Comparison of ENCODE assay signal across 8 mouse cellular contexts in the genomic region with DNA sequence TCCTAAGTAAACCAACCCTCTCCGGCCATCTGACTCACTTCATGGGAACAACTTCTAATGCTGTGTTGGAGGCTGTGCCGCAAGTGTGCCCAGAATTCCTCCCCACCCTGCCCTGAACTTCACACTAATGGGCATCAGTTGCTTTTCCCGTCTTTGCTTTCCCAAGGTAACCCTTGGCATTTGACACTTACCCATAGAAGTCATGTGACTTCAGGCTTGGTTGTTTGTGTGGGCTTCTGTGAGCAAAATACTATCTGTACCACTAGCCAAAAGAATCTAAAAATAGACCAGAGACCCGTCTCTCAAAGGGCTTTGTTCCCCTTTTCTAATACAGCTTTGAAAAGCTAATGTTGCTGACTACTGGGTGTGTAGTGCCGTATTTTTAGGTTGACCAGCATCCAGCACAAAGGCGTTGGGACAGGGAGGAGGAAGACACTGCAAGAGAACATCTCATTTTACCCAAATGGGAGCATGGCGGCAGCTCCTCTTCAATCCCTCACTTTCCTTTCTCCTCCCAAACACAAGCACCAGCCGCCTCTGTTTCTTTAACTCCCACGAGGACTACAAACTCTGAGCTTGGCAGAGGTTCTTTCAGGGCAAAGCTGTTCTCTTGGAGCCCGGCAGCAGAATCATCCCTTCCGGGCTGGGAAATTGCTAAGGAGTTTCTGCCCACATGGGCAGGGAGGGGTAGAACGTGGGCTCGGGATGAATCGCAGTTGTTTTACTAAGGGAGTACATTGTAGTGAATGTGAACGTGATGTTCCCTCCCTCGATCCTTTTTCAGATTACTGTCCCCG. TPM values are rescaled to one million over a fixed set of nuclear protein-coding genes. Genes with fewer than 3 reads are reported as not detected.
DNase-seq lines count a peak whose midpoint lies in the region; ATAC-seq and TF ChIP-seq lines count a peak whose summit lies in the region.

No protein-coding gene starts in this region.

- 27% methylated on average over 17 of the region's 17 CpGs for WGBS in spleen, adult 2 months
- 43% methylated on average over 17 of the region's 17 CpGs for WGBS in liver, postnatal 0 days (ENCODE audit: insufficient replicate concordance)
- 53% methylated on average over 17 of the region's 17 CpGs for WGBS in stomach, postnatal 0 days

- DNase-seq in cerebellum, postnatal 14 days = peak; percentile 41 to 43
- peak in 1 of 2 experiments; percentile 8 for DNase-seq in spleen, adult 2 months (ENCODE audit: low read depth in 1 of 2, low spot score in 2 of 2)
- DNase-seq in spleen, adult 12 weeks (ENCODE audit: low spot score) = no peak
- DNase-seq in liver, postnatal 0 days = no peak
- DNase-seq in stomach, postnatal 0 days (ENCODE audit: low spot score) = no peak

- no peaks in the 10 kb centered on the region for H3K27me3 ChIP-seq in spleen, adult 2 months (ENCODE audit: control insufficient read depth, insufficient read depth, low read length)
- H3K27me3 ChIP-seq in liver, postnatal 0 days (ENCODE audit: insufficient read depth, low read length) = no peaks in the 10 kb centered on the region
- H3K27me3 ChIP-seq in stomach, postnatal 0 days (ENCODE audit: control insufficient read depth, insufficient read depth, low read length) = no peaks in the 10 kb centered on the region

- peaks cover 9% of the 10 kb centered on the region; the same call in 1 of the 2 replicates for H3K4me1 ChIP-seq in spleen, adult 2 months (ENCODE audit: control insufficient read depth, insufficient read depth, insufficient read length)
- peaks cover 7% of the 10 kb centered on the region for H3K4me1 ChIP-seq in liver, postnatal 0 days (ENCODE audit: insufficient read depth)
- H3K4me1 ChIP-seq in stomach, postnatal 0 days (replicated peaks; ENCODE audit: control insufficient read depth, insufficient read depth) = no peaks in the 10 kb centered on the region

- H3K9me3 ChIP-seq in liver, postnatal 0 days (ENCODE audit: low read length) = no peaks in the 10 kb centered on the region
- no peaks in the 10 kb centered on the region for H3K9me3 ChIP-seq in stomach, postnatal 0 days (ENCODE audit: control insufficient read depth, low read length)

- TF ChIP-seq CTCF in spleen, adult 2 months (IDR thresholded peaks at IDR 0.05; ENCODE audit: extremely low read depth, insufficient read depth, insufficient read length, insufficient replicate concordance) = no peak
- TF ChIP-seq CTCF in liver, postnatal 0 days (IDR thresholded peaks at IDR 0.05; ENCODE audit: low read depth) = no peak
- no peak for TF ChIP-seq CTCF in stomach, postnatal 0 days (IDR thresholded peaks at IDR 0.05; ENCODE audit: low read depth)

- peak overlapping the region; percentile 26; the same call in 1 of the 2 replicates for H3K4me3 ChIP-seq in spleen, adult 2 months (ENCODE audit: extremely low read depth, insufficient read depth, insufficient read length)
- H3K4me3 ChIP-seq in liver, postnatal 0 days (ENCODE audit: low read depth, low read length) = no peak overlapping the region
- H3K4me3 ChIP-seq in stomach, postnatal 0 days (ENCODE audit: low read depth, low read length) = no peak overlapping the region

- no peak for TF ChIP-seq EP300 in liver, postnatal 0 days (IDR thresholded peaks at IDR 0.05; ENCODE audit: low read depth)
- no peak for TF ChIP-seq EP300 in stomach, postnatal 0 days (optimal IDR thresholded peaks at IDR 0.05)

- peak overlapping the region; percentile 75 for H3K27ac ChIP-seq in spleen, adult 2 months (ENCODE audit: insufficient read depth, low read length)
- peak overlapping the region; percentile 48; the same call in 1 of the 2 replicates for H3K27ac ChIP-seq in liver, postnatal 0 days (ENCODE audit: low read depth)
- H3K27ac ChIP-seq in stomach, postnatal 0 days (replicated peaks) = no peak overlapping the region; the same call in 1 of the 2 replicates

- peak overlapping the region; percentile 38; the same call in 1 of the 2 replicates for H3K4me2 ChIP-seq in liver, postnatal 0 days (ENCODE audit: low read depth, low read length)
- H3K4me2 ChIP-seq in stomach, postnatal 0 days (replicated peaks; ENCODE audit: low read depth) = no peak overlapping the region

- H3K36me3 ChIP-seq in spleen, adult 2 months (ENCODE audit: control insufficient read depth, insufficient read depth, low read length) = no peaks in the 10 kb centered on the region
- H3K36me3 ChIP-seq in liver, postnatal 0 days (replicated peaks; ENCODE audit: insufficient read depth, low read length) = no peaks in the 10 kb centered on the region
- H3K36me3 ChIP-seq in stomach, postnatal 0 days (ENCODE audit: control insufficient read depth, insufficient read depth, low read length) = no peaks in the 10 kb centered on the region

- 0 out of 2 replicates have a peak overlapping the region, but pooled peaks have one; percentile 11 for H3K9ac ChIP-seq in liver, postnatal 0 days (replicated peaks)
- no peak overlapping the region for H3K9ac ChIP-seq in stomach, postnatal 0 days (ENCODE audit: low read length)

- TF ChIP-seq POLR2A in spleen, adult 2 months (IDR thresholded peaks at IDR 0.05; ENCODE audit: low read depth, low read length) = no peak

- no peak for ATAC-seq in cerebellum, adult (ENCODE audit: insufficient number of reproducible peaks, low FRiP score, low TSS enrichment)
- peak; percentile 53 to 80 for ATAC-seq in hematopoietic stem cell, adult 5-6 weeks (replicated peaks in 1 of 2; ENCODE audit: insufficient read depth in 1 of 2, low FRiP score in 2 of 2, low TSS enrichment in 1 of 2, low read depth in 1 of 2, poor library complexity in 2 of 2, severe bottlenecking in 2 of 2)
- ATAC-seq in liver, postnatal 0 days = no peak
- ATAC-seq in stomach, postnatal 0 days (ENCODE audit: low FRiP score, low TSS enrichment) = peak; percentile 27; the same call in 1 of the 2 replicates
- no peak for ATAC-seq in CD4-positive, CD25-positive, alpha-beta regulatory T cell, adult 4 months

RNA-seq across cellular contexts. Expression of a gene that starts 6.4 kb away (rescaled TPM):
- 6.6 and 6.9 TPM in 2 replicates for polyA plus RNA-seq in spleen, adult 2 months (2012; rRNA removed)
- total RNA-seq in hematopoietic stem cell, adult 5-6 weeks (2017) = 17.5 and 20.2 TPM in 2 replicates
- polyA plus RNA-seq in liver, postnatal 0 days (2015; fragmentation: Nextera tagmentation; extraction: Ambion mirVana) = 6.2 and 6.3 TPM in 2 replicates
- polyA plus RNA-seq in stomach, postnatal 0 days (2015; fragmentation: Nextera tagmentation; extraction: Ambion mirVana) = 8.1 and 9.0 TPM in 2 replicates
- polyA plus RNA-seq in CD4-positive, CD25-positive, alpha-beta regulatory T cell, adult 4 months (2017; shearing (Covaris generic)) = 1 to 10 TPM; 5.1 to 8.6 TPM

Comparison
In these comparisons a context has a peak if more than half of its experiments do, and no peak if none do; other contexts are left out.
1. DNase-seq: peak in cerebellum, postnatal 14 days (2 of 2); none in spleen, adult 12 weeks (single experiment), liver, postnatal 0 days (single experiment) and stomach, postnatal 0 days (single experiment).
2. ATAC-seq: peak in hematopoietic stem cell, adult 5-6 weeks (2 of 2) and stomach, postnatal 0 days (single experiment); none in cerebellum, adult (single experiment), liver, postnatal 0 days (single experiment) and CD4-positive, CD25-positive, alpha-beta regulatory T cell, adult 4 months (single experiment).